Mouse (Mus musculus): ENCODE results near the gene Hamp2.

- TF ChIP-seq GATA1 (IDR thresholded peaks at IDR 0.05; ENCODE audit: borderline replicate concordance, low read length) (no peak), FLI1 (IDR thresholded peaks at IDR 0.05; ENCODE audit: low read length) (no peak)
Measured at GRCm38 (mm10) chr7:30954971-30955520, 30.6 kb upstream of the Hamp2 start.
